Mouse (Mus musculus): ENCODE data around the gene Ifna7. TPM values are rescaled to one million over a fixed set of nuclear protein-coding genes. Genes with fewer than 3 reads are reported as not detected.

Ifna7 gene
- polyA plus RNA-seq, 1 experiment from 2014 or later, result not detected

- H3K27me3 ChIP-seq (replicated peaks; ENCODE audit: control insufficient read depth, insufficient read depth, low read length), result no peaks in the 10 kb centered on the region
- no peak overlapping the region for H3K9ac ChIP-seq (ENCODE audit: low read depth, low read length)
- H3K36me3 ChIP-seq (ENCODE audit: control insufficient read depth, insufficient read depth, low read length), result no peaks in the 10 kb centered on the region
- H3K4me3 ChIP-seq (ENCODE audit: low read length), result no peak overlapping the region
- H3K9me3 ChIP-seq (ENCODE audit: control insufficient read depth, low read length), result no peaks in the 10 kb centered on the region
- no peak overlapping the region for H3K4me2 ChIP-seq (ENCODE audit: low read length)
- H3K27ac ChIP-seq (ENCODE audit: low read depth, low read length), result no peak overlapping the region
- H3K4me1 ChIP-seq (ENCODE audit: control insufficient read depth, insufficient read depth, low read depth, low read length), result no peaks in the 10 kb centered on the region
- no peak for ATAC-seq
These were observed 43.2 kb downstream of the Ifna7 start for GRCm38 (mm10) chr4:88859214-88859613.

GRCm38 (mm10) chr4:88863309-88863708 lies 47.3 kb downstream of the Ifna7 start:
- no peaks in the 10 kb centered on the region for H3K36me3 ChIP-seq (ENCODE audit: control insufficient read depth, insufficient read depth, low read length)
- H3K27ac ChIP-seq (ENCODE audit: low read depth, low read length), result no peak overlapping the region
- ATAC-seq, result no peak
- H3K9me3 ChIP-seq (ENCODE audit: control insufficient read depth, low read length), result no peaks in the 10 kb centered on the region
- 3% methylated on average over 7 of the region's 7 CpGs for WGBS
- H3K4me1 ChIP-seq (ENCODE audit: control insufficient read depth, insufficient read depth, low read depth, low read length), result peaks cover 2% of the 10 kb centered on the region
- no peak overlapping the region for H3K9ac ChIP-seq (ENCODE audit: low read depth, low read length)
- no peaks in the 10 kb centered on the region; the same call in 1 of the 2 replicates for H3K27me3 ChIP-seq (replicated peaks; ENCODE audit: control insufficient read depth, insufficient read depth, low read length)
- no peak overlapping the region for H3K4me3 ChIP-seq (ENCODE audit: low read length)
- no peak overlapping the region for H3K4me2 ChIP-seq (ENCODE audit: low read length)

GRCm38 (mm10) chr4:88864599-88864998 lies 48.6 kb downstream of the Ifna7 start:
- Histone ChIP-seq H3K4me2 (ENCODE audit: low read length) (no peak overlapping the region), H3K27ac (ENCODE audit: low read depth, low read length) (no peak overlapping the region), H3K4me1 (ENCODE audit: control insufficient read depth, insufficient read depth, low read depth, low read length) (peaks cover 2% of the 10 kb centered on the region), H3K4me3 (ENCODE audit: low read length) (no peak overlapping the region), H3K9ac (ENCODE audit: low read depth, low read length) (no peak overlapping the region), H3K36me3 (ENCODE audit: control insufficient read depth, insufficient read depth, low read length) (no peaks in the 10 kb centered on the region), H3K9me3 (ENCODE audit: control insufficient read depth, low read length) (no peaks in the 10 kb centered on the region), H3K27me3 (replicated peaks; ENCODE audit: control insufficient read depth, insufficient read depth, low read length) (no peaks in the 10 kb centered on the region; the same call in 1 of the 2 replicates)
- no peak for ATAC-seq
- WGBS, result 71% methylated on average over 9 of the region's 9 CpGs

- 60% methylated on average over 6 of the region's 6 CpGs for WGBS
- Histone ChIP-seq H3K9ac (ENCODE audit: low read depth, low read length) (no peak overlapping the region), H3K36me3 (ENCODE audit: control insufficient read depth, insufficient read depth, low read length) (no peaks in the 10 kb centered on the region), H3K9me3 (ENCODE audit: control insufficient read depth, low read length) (no peaks in the 10 kb centered on the region), H3K4me1 (ENCODE audit: control insufficient read depth, insufficient read depth, low read depth, low read length) (peaks cover 2% of the 10 kb centered on the region), H3K4me3 (ENCODE audit: low read length) (no peak overlapping the region), H3K27me3 (replicated peaks; ENCODE audit: control insufficient read depth, insufficient read depth, low read length) (no peaks in the 10 kb centered on the region; the same call in 1 of the 2 replicates), H3K4me2 (ENCODE audit: low read length) (no peak overlapping the region), H3K27ac (ENCODE audit: low read depth, low read length) (no peak overlapping the region)
- ATAC-seq, result no peak
These were observed 49.1 kb downstream of the Ifna7 start for GRCm38 (mm10) chr4:88865011-88865569.

Other genes with a start within 250 kb of the Ifna7 start
- not detected in 2 replicates for gene Ifna14, start 244.4 kb upstream of the Ifna7 start, polyA plus RNA-seq (2015; fragmentation: Nextera tagmentation; extraction: Ambion mirVana)
- not detected in 2 replicates for gene Ifna9, start 223.8 kb upstream of the Ifna7 start, polyA plus RNA-seq (2015; fragmentation: Nextera tagmentation; extraction: Ambion mirVana)
- not detected in 2 replicates for gene Ifna12, start 212.9 kb upstream of the Ifna7 start, polyA plus RNA-seq (2015; fragmentation: Nextera tagmentation; extraction: Ambion mirVana)
- not detected in 2 replicates for gene C87499, start 181.8 kb upstream of the Ifna7 start, polyA plus RNA-seq (2015; fragmentation: Nextera tagmentation; extraction: Ambion mirVana)
- gene Ifna13, start 171.8 kb upstream of the Ifna7 start, polyA plus RNA-seq (2015; fragmentation: Nextera tagmentation; extraction: Ambion mirVana), result not detected in 2 replicates
- not detected in 2 replicates for gene Ifna16, start 139.3 kb upstream of the Ifna7 start, polyA plus RNA-seq (2015; fragmentation: Nextera tagmentation; extraction: Ambion mirVana)
- not detected in 2 replicates for gene Ifna2, start 132.3 kb upstream of the Ifna7 start, polyA plus RNA-seq (2015; fragmentation: Nextera tagmentation; extraction: Ambion mirVana)
- gene Ifnab, start 124.9 kb upstream of the Ifna7 start, polyA plus RNA-seq (2015; fragmentation: Nextera tagmentation; extraction: Ambion mirVana), result not detected in 2 replicates
- 1.3 and 1.5 TPM in 2 replicates for gene Gm26566, start 94.4 kb upstream of the Ifna7 start, polyA plus RNA-seq (2015; fragmentation: Nextera tagmentation; extraction: Ambion mirVana)
- gene Klhl9, start 93.8 kb upstream of the Ifna7 start, polyA plus RNA-seq (2015; fragmentation: Nextera tagmentation; extraction: Ambion mirVana), result 90.3 and 104 TPM in 2 replicates
- gene Gm13271, start 61.4 kb upstream of the Ifna7 start, polyA plus RNA-seq (2015; fragmentation: Nextera tagmentation; extraction: Ambion mirVana), result not detected in 2 replicates
- gene Gm13283, start 56.1 kb upstream of the Ifna7 start, polyA plus RNA-seq (2015; fragmentation: Nextera tagmentation; extraction: Ambion mirVana), result not detected in 2 replicates
- gene Gm13290, start 42.4 kb upstream of the Ifna7 start, polyA plus RNA-seq (2015; fragmentation: Nextera tagmentation; extraction: Ambion mirVana), result not detected in 2 replicates
- gene Gm13289, start 39.3 kb upstream of the Ifna7 start, polyA plus RNA-seq (2015; fragmentation: Nextera tagmentation; extraction: Ambion mirVana), result not detected in 2 replicates
- not detected in 2 replicates for gene Gm13272, start 36.4 kb upstream of the Ifna7 start, polyA plus RNA-seq (2015; fragmentation: Nextera tagmentation; extraction: Ambion mirVana)
- gene Ifnz, start 34.1 kb upstream of the Ifna7 start, polyA plus RNA-seq (2015; fragmentation: Nextera tagmentation; extraction: Ambion mirVana), result not detected in 2 replicates
- gene Gm13276, start 30.5 kb upstream of the Ifna7 start, polyA plus RNA-seq (2015; fragmentation: Nextera tagmentation; extraction: Ambion mirVana), result not detected in 2 replicates
- gene Gm13277, start 27.6 kb upstream of the Ifna7 start, polyA plus RNA-seq (2015; fragmentation: Nextera tagmentation; extraction: Ambion mirVana), result not detected in 2 replicates
- gene Gm13278, start 24.7 kb upstream of the Ifna7 start, polyA plus RNA-seq (2015; fragmentation: Nextera tagmentation; extraction: Ambion mirVana), result not detected in 2 replicates
- gene Gm13275, start 21.7 kb upstream of the Ifna7 start, polyA plus RNA-seq (2015; fragmentation: Nextera tagmentation; extraction: Ambion mirVana), result not detected in 2 replicates
- not detected in 2 replicates for gene Gm13279, start 18.8 kb upstream of the Ifna7 start, polyA plus RNA-seq (2015; fragmentation: Nextera tagmentation; extraction: Ambion mirVana)
- 0.21 TPM in 1 of 2 replicates, not detected in the other for gene Gm13285, start 16.6 kb upstream of the Ifna7 start, polyA plus RNA-seq (2015; fragmentation: Nextera tagmentation; extraction: Ambion mirVana)
- gene Gm13287, start 13.0 kb upstream of the Ifna7 start, polyA plus RNA-seq (2015; fragmentation: Nextera tagmentation; extraction: Ambion mirVana), result not detected in 2 replicates
- gene Gm13288, start 10.7 kb upstream of the Ifna7 start, polyA plus RNA-seq (2015; fragmentation: Nextera tagmentation; extraction: Ambion mirVana), result not detected in 2 replicates
- gene Ifna11, start 3.7 kb downstream of the Ifna7 start, polyA plus RNA-seq (2015; fragmentation: Nextera tagmentation; extraction: Ambion mirVana), result not detected in 2 replicates
- not detected in 2 replicates for gene Ifna6, start 11.2 kb downstream of the Ifna7 start, polyA plus RNA-seq (2015; fragmentation: Nextera tagmentation; extraction: Ambion mirVana)
- gene Ifna5, start 19.3 kb downstream of the Ifna7 start, polyA plus RNA-seq (2015; fragmentation: Nextera tagmentation; extraction: Ambion mirVana), result not detected in 2 replicates
- gene Ifna4, start 25.6 kb downstream of the Ifna7 start, polyA plus RNA-seq (2015; fragmentation: Nextera tagmentation; extraction: Ambion mirVana), result not detected in 2 replicates
- gene Ifna1, start 33.9 kb downstream of the Ifna7 start, polyA plus RNA-seq (2015; fragmentation: Nextera tagmentation; extraction: Ambion mirVana), result not detected in 2 replicates
- gene Ifne, start 64.0 kb downstream of the Ifna7 start, polyA plus RNA-seq (2015; fragmentation: Nextera tagmentation; extraction: Ambion mirVana), result not detected in 2 replicates